Mouse (Mus musculus): ENCODE data around the gene Ccdc62.

The Ccdc62 gene

GRCm38 (mm10) chr5:123930508-123930989 is at the start of gene Ccdc62:
TSS of gene Ccdc62 (plus strand) at chr5:123930679.
- DNase-seq (ENCODE audit: low spot score in 2 of 2) = peak; percentile 84 to 94

GRCm38 (mm10) chr5:123880778-123881177 is 49.7 kb upstream of the Ccdc62 start:
- no peak for DNase-seq (ENCODE audit: low spot score in 2 of 2)

- no peak for DNase-seq (ENCODE audit: low spot score in 2 of 2)
Observed at GRCm38 (mm10) chr5:123883891-123884290, 46.6 kb upstream of the Ccdc62 start.

GRCm38 (mm10) chr5:123884332-123884731 is 46.1 kb upstream of the Ccdc62 start:
- no peak for DNase-seq (ENCODE audit: low spot score in 2 of 2)

GRCm38 (mm10) chr5:123886365-123886764 is 44.1 kb upstream of the Ccdc62 start:
- DNase-seq (ENCODE audit: low spot score in 2 of 2) = no peak

GRCm38 (mm10) chr5:123890312-123890711 is 40.2 kb upstream of the Ccdc62 start:
- DNase-seq (ENCODE audit: low spot score in 2 of 2) = no peak

GRCm38 (mm10) chr5:123890987-123891386 is 39.5 kb upstream of the Ccdc62 start:
- no peak for DNase-seq (ENCODE audit: low spot score in 2 of 2)

- peak in 1 of 2 experiments; percentile 13 for DNase-seq (ENCODE audit: low spot score in 2 of 2)
Observed at GRCm38 (mm10) chr5:123891669-123892068, 38.8 kb upstream of the Ccdc62 start.

- no peak for DNase-seq (ENCODE audit: low spot score in 2 of 2)
Observed at GRCm38 (mm10) chr5:123893520-123893919, 37.0 kb upstream of the Ccdc62 start.

- DNase-seq (ENCODE audit: low spot score in 2 of 2) = no peak
Observed at GRCm38 (mm10) chr5:123896395-123896794, 34.1 kb upstream of the Ccdc62 start.

- DNase-seq (ENCODE audit: low spot score in 2 of 2) = no peak
Observed at GRCm38 (mm10) chr5:123897352-123897751, 33.1 kb upstream of the Ccdc62 start.

GRCm38 (mm10) chr5:123904059-123904672 is 26.3 kb upstream of the Ccdc62 start:
- no peak for DNase-seq (ENCODE audit: low spot score in 2 of 2)

GRCm38 (mm10) chr5:123906146-123906975 is 24.1 kb upstream of the Ccdc62 start:
- no peak for DNase-seq (ENCODE audit: low spot score in 2 of 2)

GRCm38 (mm10) chr5:123906976-123907630 is 23.4 kb upstream of the Ccdc62 start, which contains the start of gene Denr:
TSS of gene Denr (plus strand) at chr5:123907175.
- DNase-seq (ENCODE audit: low spot score in 2 of 2) = peak; percentile 100

- DNase-seq (ENCODE audit: low spot score in 2 of 2) = peak in 1 of 2 experiments; percentile 20
Observed at GRCm38 (mm10) chr5:123907631-123907977, 22.9 kb upstream of the Ccdc62 start.

- no peak for DNase-seq (ENCODE audit: low spot score in 2 of 2)
Observed at GRCm38 (mm10) chr5:123914852-123915251, 15.6 kb upstream of the Ccdc62 start.

- no peak for DNase-seq (ENCODE audit: low spot score in 2 of 2)
Observed at GRCm38 (mm10) chr5:123922112-123922511, 8.4 kb upstream of the Ccdc62 start.

GRCm38 (mm10) chr5:123927118-123927517 is 3.4 kb upstream of the Ccdc62 start, which contains the start of gene Gm43518:
TSS of gene Gm43518 (plus strand) at chr5:123927418.
- no peak for DNase-seq (ENCODE audit: low spot score in 2 of 2)

GRCm38 (mm10) chr5:123931131-123931530 is 652 bp downstream of the Ccdc62 start:
- DNase-seq (ENCODE audit: low spot score in 2 of 2) = no peak

GRCm38 (mm10) chr5:123932927-123933326 is 2.4 kb downstream of the Ccdc62 start:
- DNase-seq (ENCODE audit: low spot score in 2 of 2) = no peak

GRCm38 (mm10) chr5:123933556-123933955 is 3.1 kb downstream of the Ccdc62 start:
- no peak for DNase-seq (ENCODE audit: low spot score in 2 of 2)

- peak in 1 of 2 experiments; percentile 17 for DNase-seq (ENCODE audit: low spot score in 2 of 2)
Observed at GRCm38 (mm10) chr5:123933957-123934591, 3.6 kb downstream of the Ccdc62 start.

Measured in cerebellum, postnatal 4 days (tissue).